Mouse (Mus musculus): ENCODE results near the gene Map3k7. TPM values are rescaled to one million over a fixed set of nuclear protein-coding genes. Genes with fewer than 3 reads are reported as not detected.

Map3k7 gene
- polyA plus RNA-seq, 1 experiment from 2014 or later = 44.5 TPM

GRCm38 (mm10) chr4:32045234-32045633 lies 81.3 kb downstream of the Map3k7 start:
- Histone ChIP-seq H3K4me1 (peaks cover 6% of the 10 kb centered on the region; the same call in 1 of the 2 replicates), H3K9me3 (no peaks in the 10 kb centered on the region), H3K4me3 (no peak overlapping the region), H3K27ac (no peak overlapping the region), H3K36me3 (no peaks in the 10 kb centered on the region), H3K27me3 (ENCODE audit: insufficient read depth, poor library complexity, severe bottlenecking) (no peaks in the 10 kb centered on the region)
- no peak for DNase-seq (ENCODE audit: low spot score)
- 16% methylated on average over 5 of the region's 5 CpGs for WGBS

DNA sequence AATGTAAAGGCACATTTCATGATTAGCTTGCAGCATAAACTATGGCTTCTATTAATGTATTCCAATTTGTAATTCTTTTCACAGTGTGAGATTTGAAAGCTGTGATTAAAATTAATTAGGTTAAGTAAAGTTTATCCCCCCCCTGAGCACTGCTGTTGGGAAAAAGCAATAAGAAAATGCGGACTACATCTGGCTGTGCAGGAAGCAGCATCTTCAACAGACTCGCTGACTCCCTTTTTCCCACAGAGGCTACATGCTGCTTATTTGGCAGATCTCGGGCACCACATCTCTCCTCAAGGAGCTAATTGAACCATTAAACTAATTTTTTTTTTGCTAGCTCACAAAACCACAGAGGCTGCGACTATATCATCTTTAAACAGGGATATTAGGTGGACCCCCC lies 85.9 kb downstream of the Map3k7 start:
- no peaks in the 10 kb centered on the region for H3K9me3 ChIP-seq
- no peak overlapping the region for H3K27ac ChIP-seq
- H3K36me3 ChIP-seq = no peaks in the 10 kb centered on the region
- DNase-seq (ENCODE audit: low spot score) = peak; percentile 24
- no peaks in the 10 kb centered on the region for H3K27me3 ChIP-seq (ENCODE audit: insufficient read depth, poor library complexity, severe bottlenecking)
- 71% methylated on average over 4 of the region's 4 CpGs for WGBS
- no peak overlapping the region for H3K4me3 ChIP-seq
- H3K4me1 ChIP-seq = peaks cover 3% of the 10 kb centered on the region; the same call in 1 of the 2 replicates

DNA sequence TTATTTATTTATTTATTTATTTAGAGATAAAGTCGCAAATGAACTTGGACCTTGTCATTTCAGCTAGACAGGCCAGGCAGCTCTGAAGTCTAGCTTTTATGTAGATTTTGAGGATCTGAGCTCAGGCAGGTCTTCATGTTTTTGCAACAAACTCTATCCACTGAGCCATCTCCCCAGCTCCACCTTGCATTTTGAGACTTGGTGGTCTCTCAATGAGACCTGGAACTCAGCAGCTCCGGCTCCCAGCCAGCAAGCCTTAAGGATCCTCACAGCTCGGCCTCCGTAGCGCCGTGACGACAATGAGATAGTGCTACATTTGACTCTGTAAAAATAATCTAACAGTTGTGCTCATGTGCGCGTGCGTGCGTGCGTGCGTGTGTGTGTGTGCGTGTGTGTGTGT lies 89.3 kb downstream of the Map3k7 start:
- Histone ChIP-seq H3K27me3 (ENCODE audit: insufficient read depth, poor library complexity, severe bottlenecking) (no peaks in the 10 kb centered on the region), H3K27ac (no peak overlapping the region), H3K36me3 (no peaks in the 10 kb centered on the region), H3K9me3 (no peaks in the 10 kb centered on the region), H3K4me1 (peaks cover 14% of the 10 kb centered on the region), H3K4me3 (no peak overlapping the region)
- no peak for DNase-seq (ENCODE audit: low spot score)
- WGBS = 94% methylated on average over 14 of the region's 14 CpGs

- Histone ChIP-seq H3K9me3 (no peaks in the 10 kb centered on the region), H3K27me3 (ENCODE audit: insufficient read depth, poor library complexity, severe bottlenecking) (no peaks in the 10 kb centered on the region), H3K36me3 (no peaks in the 10 kb centered on the region), H3K27ac (peak overlapping the region; percentile 85), H3K4me1 (peaks cover 14% of the 10 kb centered on the region), H3K4me3 (peak overlapping the region; percentile 57)
- DNase-seq (ENCODE audit: low spot score) = peak; percentile 84
- 23% methylated on average over 21 of the region's 21 CpGs for WGBS
Observed at GRCm38 (mm10) chr4:32055151-32056052, 91.5 kb downstream of the Map3k7 start.

DNA sequence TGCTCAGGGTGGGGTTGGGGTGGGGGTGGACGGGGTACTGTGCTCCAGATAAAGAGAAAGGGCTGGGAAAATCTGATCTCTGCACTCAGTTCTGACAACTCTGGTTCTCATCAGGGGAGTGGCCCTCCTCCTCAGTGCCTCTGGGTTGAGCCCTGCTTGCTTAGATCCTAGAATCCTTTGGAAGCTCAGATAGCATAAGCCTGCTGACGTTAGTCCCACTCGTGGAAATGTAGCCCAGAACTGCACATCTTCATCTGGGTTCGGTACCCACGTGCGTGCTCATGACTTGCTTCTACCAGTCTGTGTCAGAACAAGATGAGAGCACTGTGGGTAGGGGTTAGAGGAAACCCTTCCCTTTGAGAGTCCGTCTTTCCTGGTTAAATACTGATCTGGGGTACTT lies 92.5 kb downstream of the Map3k7 start:
- Histone ChIP-seq H3K27ac (no peak overlapping the region), H3K4me3 (no peak overlapping the region), H3K9me3 (no peaks in the 10 kb centered on the region), H3K4me1 (peaks cover 14% of the 10 kb centered on the region), H3K27me3 (ENCODE audit: insufficient read depth, poor library complexity, severe bottlenecking) (no peaks in the 10 kb centered on the region), H3K36me3 (no peaks in the 10 kb centered on the region)
- DNase-seq (ENCODE audit: low spot score) = no peak
- WGBS = 58% methylated on average over 7 of the region's 7 CpGs

GRCm38 (mm10) chr4:32057102-32057501 lies 93.2 kb downstream of the Map3k7 start:
- no peak for DNase-seq (ENCODE audit: low spot score)
- Histone ChIP-seq H3K36me3 (no peaks in the 10 kb centered on the region), H3K27me3 (ENCODE audit: insufficient read depth, poor library complexity, severe bottlenecking) (no peaks in the 10 kb centered on the region), H3K4me3 (no peak overlapping the region), H3K9me3 (no peaks in the 10 kb centered on the region), H3K4me1 (peaks cover 14% of the 10 kb centered on the region), H3K27ac (no peak overlapping the region)
- WGBS = 47% methylated on average over 5 of the region's 5 CpGs

DNA sequence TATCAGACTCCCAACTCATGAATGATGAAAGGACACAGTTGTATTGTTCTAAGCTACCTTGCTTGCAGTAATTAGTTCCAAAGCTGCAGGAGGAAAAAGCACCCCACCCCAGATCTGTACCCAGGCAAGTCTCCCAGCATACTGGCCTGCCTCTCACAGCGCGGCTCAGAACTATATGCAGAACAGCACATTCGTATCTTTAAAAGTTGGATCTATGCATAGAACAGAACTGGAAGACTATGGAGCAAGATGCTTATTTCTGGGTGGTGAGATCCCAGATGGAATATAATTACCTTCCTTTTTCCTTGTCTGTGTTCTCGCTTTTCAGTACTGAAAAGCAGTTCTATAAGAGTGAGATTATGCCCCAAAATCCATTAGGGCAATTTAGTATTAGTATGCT lies 96.8 kb downstream of the Map3k7 start:
- Histone ChIP-seq H3K9me3 (no peaks in the 10 kb centered on the region), H3K36me3 (no peaks in the 10 kb centered on the region), H3K27me3 (ENCODE audit: insufficient read depth, poor library complexity, severe bottlenecking) (no peaks in the 10 kb centered on the region), H3K4me1 (peaks cover 9% of the 10 kb centered on the region), H3K4me3 (no peak overlapping the region), H3K27ac (no peak overlapping the region)
- DNase-seq (ENCODE audit: low spot score) = no peak
- WGBS = 86% methylated on average over 4 of the region's 4 CpGs

GRCm38 (mm10) chr4:32062381-32063059 lies 98.6 kb downstream of the Map3k7 start:
- H3K9me3 ChIP-seq = no peaks in the 10 kb centered on the region
- no peak overlapping the region for H3K27ac ChIP-seq
- DNase-seq (ENCODE audit: low spot score) = no peak
- no peaks in the 10 kb centered on the region for H3K36me3 ChIP-seq
- no peaks in the 10 kb centered on the region for H3K27me3 ChIP-seq (ENCODE audit: insufficient read depth, poor library complexity, severe bottlenecking)
- WGBS = 90% methylated on average over 4 of the region's 4 CpGs
- no peaks in the 10 kb centered on the region for H3K4me1 ChIP-seq
- H3K4me3 ChIP-seq = no peak overlapping the region

- peak; percentile 2 for DNase-seq (ENCODE audit: low spot score)
- no peaks in the 10 kb centered on the region for H3K9me3 ChIP-seq
- WGBS = 91% methylated on average over 3 of the region's 3 CpGs
- no peak overlapping the region for H3K4me3 ChIP-seq
- H3K27ac ChIP-seq = no peak overlapping the region
- H3K36me3 ChIP-seq = no peaks in the 10 kb centered on the region
- no peaks in the 10 kb centered on the region for H3K4me1 ChIP-seq
- H3K27me3 ChIP-seq (ENCODE audit: insufficient read depth, poor library complexity, severe bottlenecking) = no peaks in the 10 kb centered on the region
Observed at GRCm38 (mm10) chr4:32063291-32063690, 99.4 kb downstream of the Map3k7 start.

Data from heart, embryonic 10.5 days (tissue).